Mouse (Mus musculus) heart, adult 2 months (tissue): ENCODE measurements around the gene Sipa1l2. TPM values are rescaled to one million over a fixed set of nuclear protein-coding genes. Genes with fewer than 3 reads are reported as not detected.

Experiments
- DNase-seq, 2 experiments: peaks; one replicate each; pipeline ENCODE4 v3.0.0; 2021
- H3K27ac ChIP-seq: fragments of 200-600 bp; 2 replicates; pipeline ENCODE4 v1.8.1; 2022
- H3K27me3 ChIP-seq: fragments of 200-500 bp; 2 replicates; pipeline ENCODE4 v1.6.1; 2012; ENCODE audit warnings: mild to moderate bottlenecking, low read length, inconsistent platforms, mixed read lengths; ENCODE audit not compliant: control insufficient read depth, insufficient read depth
- H3K36me3 ChIP-seq: fragments of 200-500 bp; 2 replicates; pipeline ENCODE4 v1.6.1; 2012; ENCODE audit warnings: low read length, inconsistent platforms; ENCODE audit not compliant: control insufficient read depth, insufficient read depth
- H3K4me1 ChIP-seq: fragments of 200-500 bp; 2 replicates; pipeline ENCODE4 v1.6.1; 2011; ENCODE audit warnings: low read length; ENCODE audit not compliant: control insufficient read depth, insufficient read depth
- H3K4me3 ChIP-seq: fragments of 200-600 bp; 2 replicates; pipeline ENCODE4 v1.8.1; 2022
- H3K79me2 ChIP-seq: fragments of 200-500 bp; replicated peaks from 2 replicates; pipeline ENCODE4 v1.6.1; 2012; ENCODE audit warnings: mild to moderate bottlenecking, inconsistent platforms, low read length, moderate library complexity, mixed read lengths; ENCODE audit not compliant: control insufficient read depth, insufficient read depth
- H3K9ac ChIP-seq: fragments of 200-500 bp; 2 replicates; pipeline ENCODE4 v1.6.1; 2012; ENCODE audit warnings: low read depth, mild to moderate bottlenecking, control low read depth, inconsistent platforms, low read length, mixed read lengths
- CTCF ChIP-seq: fragments of 200-600 bp; IDR thresholded peaks from 2 replicates; pipeline ENCODE4 v1.8.1; 2022; ENCODE audit warnings: antibody characterized with exemption, mild to moderate bottlenecking, moderate library complexity
- EP300 ChIP-seq: fragments of 200-500 bp; IDR thresholded peaks from 2 replicates; pipeline ENCODE4 v1.6.1; 2011; ENCODE audit warnings: low read depth, low read length, control low read depth; ENCODE audit not compliant: insufficient read depth
- POLR2A ChIP-seq: fragments of 200-500 bp; IDR thresholded peaks from 2 replicates; pipeline ENCODE4 v1.6.1; 2011; ENCODE audit warnings: mild to moderate bottlenecking, low read depth, low read length, control low read depth; ENCODE audit not compliant: insufficient read depth
- WGBS: fragments of 180-500 bp; shearing (Covaris S2); methylation state at CpG from one replicate; pipeline ENCODE4 v1.1.7; 2018; 5-methylcytosine and 5-hydroxymethylcytosine counted together
- intact Hi-C: fragments of 180-260 bp; cut with DNase I; formaldehyde crosslinking; loops from one replicate; pipeline ENCODE4 v1.15.1; 2025
- polyA plus RNA-seq: library from polyadenylated mRNA; depleted of rRNA; stranded (reverse); fragments of >200 nt; gene quantifications from 2 replicates; pipeline ENCODE4 v1.2.3, GENCODE M21; 2012
- total RNA-seq, 2 experiments: library from RNA; stranded (reverse); gene quantifications; 2 replicates each; pipeline ENCODE4 v1.2.3; 2021

The Sipa1l2 gene
- total and polyA plus RNA-seq, 3 experiments = 27.0 to 45.4 (median 42.9) TPM

GRCm38 (mm10) chr8:125512561-125512960, 57.0 kb downstream of the Sipa1l2 start:
- no peak overlapping the region for H3K9ac ChIP-seq
- H3K79me2 ChIP-seq = peaks cover 2% of the 10 kb centered on the region; the same call in 1 of the 2 replicates
- peak overlapping the region; percentile 87 for H3K27ac ChIP-seq
- H3K27me3 ChIP-seq = no peaks in the 10 kb centered on the region
- DNase-seq = no peak
- WGBS = 85% methylated on average over 1 of the region's 1 CpGs
- H3K4me1 ChIP-seq = peaks cover 45% of the 10 kb centered on the region
- intact Hi-C loops = loop anchor here (2.0 kb wide), 1 partner anchor 38 kb away; no protein-coding TSS in a partner anchor
- no peak overlapping the region for H3K4me3 ChIP-seq
- peaks cover 13% of the 10 kb centered on the region; the same call in 1 of the 2 replicates for H3K36me3 ChIP-seq
- no peak for TF ChIP-seq POLR2A

- no peaks in the 10 kb centered on the region for H3K27me3 ChIP-seq
- intact Hi-C loops = no loop called here
- TF ChIP-seq POLR2A = no peak
- no peak for DNase-seq
- no peak overlapping the region for H3K27ac ChIP-seq
- WGBS = 71% methylated on average over 14 of the region's 14 CpGs
- peaks cover 4% of the 10 kb centered on the region; the same call in 1 of the 2 replicates for H3K79me2 ChIP-seq
- H3K4me3 ChIP-seq = no peak overlapping the region
- H3K9ac ChIP-seq = no peak overlapping the region
- peaks cover 7% of the 10 kb centered on the region; the same call in 1 of the 2 replicates for H3K36me3 ChIP-seq
- peaks cover 46% of the 10 kb centered on the region for H3K4me1 ChIP-seq
Measured at GRCm38 (mm10) chr8:125510861-125511668, 58.5 kb downstream of the Sipa1l2 start.

- intact Hi-C loops = no loop called here
- Histone ChIP-seq H3K79me2 (peaks cover 4% of the 10 kb centered on the region; the same call in 1 of the 2 replicates), H3K4me1 (peaks cover 48% of the 10 kb centered on the region), H3K27me3 (no peaks in the 10 kb centered on the region), H3K27ac (no peak overlapping the region), H3K4me3 (no peak overlapping the region), H3K9ac (no peak overlapping the region), H3K36me3 (no peaks in the 10 kb centered on the region; the same call in 1 of the 2 replicates)
- 43% methylated on average over 4 of the region's 4 CpGs for WGBS
- TF ChIP-seq POLR2A (no peak), EP300 (no peak), CTCF (no peak)
- peak in 1 of 2 experiments; percentile 36 for DNase-seq
Measured at GRCm38 (mm10) chr8:125509776-125510175, 59.8 kb downstream of the Sipa1l2 start.

- no peak for DNase-seq
- no peaks in the 10 kb centered on the region; the same call in 1 of the 2 replicates for H3K36me3 ChIP-seq
- intact Hi-C loops = no loop called here
- H3K4me3 ChIP-seq = no peak overlapping the region
- no peak overlapping the region for H3K27ac ChIP-seq
- 65% methylated on average over 6 of the region's 6 CpGs for WGBS
- H3K9ac ChIP-seq = no peak overlapping the region
- no peak for TF ChIP-seq EP300
- H3K27me3 ChIP-seq = no peaks in the 10 kb centered on the region
- peaks cover 47% of the 10 kb centered on the region for H3K4me1 ChIP-seq
- H3K79me2 ChIP-seq = peaks cover 4% of the 10 kb centered on the region; the same call in 1 of the 2 replicates
Measured at GRCm38 (mm10) chr8:125509175-125509574, 60.4 kb downstream of the Sipa1l2 start.

- no peak overlapping the region for H3K9ac ChIP-seq
Measured at GRCm38 (mm10) chr8:125507291-125507690, 62.3 kb downstream of the Sipa1l2 start.

GRCm38 (mm10) chr8:125504605-125505257, 64.9 kb downstream of the Sipa1l2 start:
- Histone ChIP-seq H3K4me1 (peaks cover 32% of the 10 kb centered on the region), H3K27me3 (no peaks in the 10 kb centered on the region), H3K27ac (peak overlapping the region; percentile 49), H3K9ac (0 out of 2 replicates have a peak overlapping the region, but pooled peaks have one; percentile 3), H3K4me3 (no peak overlapping the region), H3K36me3 (no peaks in the 10 kb centered on the region), H3K79me2 (peaks cover 5% of the 10 kb centered on the region)
- no peak for TF ChIP-seq POLR2A
- TF ChIP-seq EP300 = no peak
- no peak for TF ChIP-seq CTCF
- 48% methylated on average over 6 of the region's 6 CpGs for WGBS
- DNase-seq = peak in 1 of 2 experiments; percentile 35
- intact Hi-C loops = no loop called here

More at GRCm38 (mm10) chr8:125507291-125507690, 62.3 kb downstream of the Sipa1l2 start:
- Histone ChIP-seq H3K79me2 (peaks cover 5% of the 10 kb centered on the region; the same call in 1 of the 2 replicates), H3K36me3 (no peaks in the 10 kb centered on the region), H3K4me1 (peaks cover 38% of the 10 kb centered on the region), H3K27me3 (no peaks in the 10 kb centered on the region), H3K27ac (peak overlapping the region; percentile 6; the same call in 1 of the 2 replicates), H3K4me3 (no peak overlapping the region)
- intact Hi-C loops = no loop called here
- WGBS = 52% methylated on average over 8 of the region's 8 CpGs
- DNase-seq = no peak
- TF ChIP-seq POLR2A (no peak), CTCF (no peak), EP300 (no peak)
